In the genomic region with DNA sequence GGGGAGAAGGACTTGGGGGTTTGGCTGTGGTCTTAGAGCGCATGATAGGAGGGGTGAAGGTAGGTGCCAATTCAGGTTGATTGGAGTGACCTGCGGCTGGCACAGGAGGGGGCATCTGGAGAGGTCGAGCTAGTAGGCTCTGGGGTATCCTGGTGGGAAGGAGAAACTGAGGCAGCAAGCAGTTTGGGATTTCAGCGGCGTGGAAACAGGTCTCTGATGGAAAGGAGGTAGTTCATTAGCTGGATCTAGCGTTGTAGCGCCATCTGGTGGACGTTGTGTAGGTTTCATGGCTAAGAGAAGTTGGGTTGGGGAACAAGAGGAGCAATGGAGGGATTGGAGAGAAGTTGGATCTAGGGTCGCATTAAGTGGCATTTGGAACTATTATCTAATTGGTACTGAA, we compare ENCODE assay signal across 9 mouse cellular contexts. TPM values are rescaled to one million over a fixed set of nuclear protein-coding genes. Genes with fewer than 3 reads are reported as not detected.
DNase-seq lines count a peak whose midpoint lies in the region; ATAC-seq and TF ChIP-seq lines count a peak whose summit lies in the region.
"Had no signal": no experiment of that assay in that cellular context is flagged by ENCODE, and none has a peak within 500 bp of the region (broad histone marks: within the 10 kb centered on the region; RNA-seq: fewer than 3 reads in every experiment).

No protein-coding gene starts in this region.

- H3K4me2 ChIP-seq in forebrain, postnatal 0 days (ENCODE audit: low read depth): no peak overlapping the region
- H3K4me2 ChIP-seq in forebrain, embryonic 15.5 days (replicated peaks): no peak overlapping the region
- no peak overlapping the region for H3K4me2 ChIP-seq in liver, embryonic 12.5 days
- H3K4me2 ChIP-seq: heart, embryonic 15.5 days had no signal

- no peak for TF ChIP-seq POLR2A in MEL (IDR thresholded peaks at IDR 0.05; ENCODE audit: control insufficient read depth in 1 of 2, insufficient read depth in 1 of 2, low read depth in 1 of 2, low read length in 2 of 2, poor library complexity in 1 of 2)

- 67% methylated on average over 9 of the region's 9 CpGs for WGBS in forebrain, postnatal 0 days
- WGBS in forebrain, embryonic 15.5 days: 72% methylated on average over 9 of the region's 9 CpGs
- 65% methylated on average over 9 of the region's 9 CpGs for WGBS in liver, embryonic 12.5 days (ENCODE audit: insufficient replicate concordance)

- DNase-seq in forebrain, postnatal 0 days: peak; percentile 79
- DNase-seq in liver: peak; percentile 71
- peak; percentile 49 for DNase-seq in MEL (ENCODE audit: low read depth, low spot score)
- peak; percentile 22 for DNase-seq in embryo, embryonic 9.5 days (ENCODE audit: extremely low spot score)
- DNase-seq in lung, postnatal 4 days: peak; percentile 32 to 59
- no peak for DNase-seq in yolk sac, embryonic 10.5 days (ENCODE audit: low spot score)

- peak; percentile 85 for TF ChIP-seq CTCF in forebrain, postnatal 0 days (IDR thresholded peaks at IDR 0.05; ENCODE audit: low read depth)
- peak; percentile 30 to 54 (median 52) for TF ChIP-seq CTCF in MEL (IDR thresholded peaks at IDR 0.05 in 2 of 3, conservative IDR thresholded peaks at IDR 0.05 in 1 of 3; ENCODE audit: control insufficient read depth in 1 of 3, insufficient read depth in 1 of 3, low read depth in 2 of 3, low read length in 3 of 3, poor library complexity in 1 of 3, severe bottlenecking in 1 of 3)

- H3K36me3 ChIP-seq in forebrain, postnatal 0 days (ENCODE audit: insufficient read depth): no peaks in the 10 kb centered on the region
- no peaks in the 10 kb centered on the region for H3K36me3 ChIP-seq in forebrain, embryonic 15.5 days
- H3K36me3 ChIP-seq in liver, embryonic 12.5 days: peaks cover 7% of the 10 kb centered on the region
- H3K36me3 ChIP-seq in MEL (ENCODE audit: control insufficient read depth in 1 of 2, insufficient read depth in 2 of 2, low read length in 2 of 2): no peaks in the 10 kb centered on the region
- H3K36me3 ChIP-seq: heart, embryonic 15.5 days had no signal

- H3K4me1 ChIP-seq in forebrain, postnatal 0 days (ENCODE audit: insufficient read depth): no peaks in the 10 kb centered on the region
- H3K4me1 ChIP-seq in forebrain, embryonic 15.5 days: no peaks in the 10 kb centered on the region
- H3K4me1 ChIP-seq in liver, embryonic 12.5 days: no peaks in the 10 kb centered on the region
- H3K4me1 ChIP-seq in MEL (ENCODE audit: control insufficient read depth in 1 of 2, insufficient read depth in 2 of 2, low read length in 2 of 2): no peaks in the 10 kb centered on the region

- no peak for ATAC-seq in forebrain, postnatal 0 days
- no peak for ATAC-seq in forebrain, embryonic 15.5 days (replicated peaks)
- ATAC-seq in liver, embryonic 12.5 days: no peak

- TF ChIP-seq RAD21 in MEL (IDR thresholded peaks at IDR 0.05; ENCODE audit: low read depth, low read length): peak; percentile 40

- H3K9me3 ChIP-seq in forebrain, postnatal 0 days (ENCODE audit: low read length): no peaks in the 10 kb centered on the region
- no peaks in the 10 kb centered on the region for H3K9me3 ChIP-seq in forebrain, embryonic 15.5 days
- H3K9me3 ChIP-seq in liver, embryonic 12.5 days (replicated peaks): no peaks in the 10 kb centered on the region
- H3K9me3 ChIP-seq in MEL (replicated peaks; ENCODE audit: insufficient read depth, low read length): no peaks in the 10 kb centered on the region
- H3K9me3 ChIP-seq: heart, embryonic 15.5 days had no signal

- TF ChIP-seq EP300 in MEL (IDR thresholded peaks at IDR 0.05; ENCODE audit: low read depth in 1 of 2, low read length in 2 of 2): no peak

- H3K9ac ChIP-seq in forebrain, postnatal 0 days: no peak overlapping the region
- no peak overlapping the region for H3K9ac ChIP-seq in forebrain, embryonic 15.5 days (replicated peaks)
- no peak overlapping the region for H3K9ac ChIP-seq in liver, embryonic 12.5 days
- H3K9ac ChIP-seq in MEL (ENCODE audit: control insufficient read depth, low read depth, low read length, poor library complexity, severe bottlenecking): no peak overlapping the region
- H3K9ac ChIP-seq: heart, embryonic 15.5 days had no signal

- H3K79me2 ChIP-seq in MEL (ENCODE audit: control insufficient read depth, insufficient read depth, low read length, poor library complexity): no peaks in the 10 kb centered on the region

- H3K27ac ChIP-seq in forebrain, postnatal 0 days (ENCODE audit: low read depth, low read length): no peak overlapping the region
- H3K27ac ChIP-seq in forebrain, embryonic 15.5 days (replicated peaks): no peak overlapping the region
- no peak overlapping the region for H3K27ac ChIP-seq in liver, embryonic 12.5 days
- no peak overlapping the region for H3K27ac ChIP-seq in MEL (ENCODE audit: control insufficient read depth, low read depth, low read length)
- H3K27ac ChIP-seq: heart, embryonic 15.5 days had no signal

- H3K4me3 ChIP-seq in forebrain, postnatal 0 days (ENCODE audit: low read depth, low read length): no peak overlapping the region
- no peak overlapping the region for H3K4me3 ChIP-seq in forebrain, embryonic 15.5 days
- H3K4me3 ChIP-seq in liver, embryonic 12.5 days: no peak overlapping the region
- H3K4me3 ChIP-seq in MEL (ENCODE audit: control insufficient read depth in 1 of 2, insufficient read depth in 1 of 2, low read depth in 2 of 2, low read length in 2 of 2): no peak overlapping the region
- H3K4me3 ChIP-seq: heart, embryonic 15.5 days had no signal

- H3K27me3 ChIP-seq in forebrain, postnatal 0 days (ENCODE audit: insufficient read depth, low read length): no peaks in the 10 kb centered on the region
- no peaks in the 10 kb centered on the region for H3K27me3 ChIP-seq in forebrain, embryonic 15.5 days
- H3K27me3 ChIP-seq in liver, embryonic 12.5 days (replicated peaks): no peaks in the 10 kb centered on the region
- H3K27me3 ChIP-seq in MEL (ENCODE audit: control insufficient read depth in 1 of 2, insufficient read depth in 2 of 2, low read length in 2 of 2): no peaks in the 10 kb centered on the region
- H3K27me3 ChIP-seq: heart, embryonic 15.5 days had no signal

TF ChIP-seq in MEL, 35 proteins besides CTCF, POLR2A, EP300 and RAD21:
- no peak for TF ChIP-seq MYB (IDR thresholded peaks at IDR 0.05; ENCODE audit: low read depth, low read length)
- TF ChIP-seq ZC3H11A (IDR thresholded peaks at IDR 0.05; ENCODE audit: low read depth, low read length): 0 out of 2 replicates have a peak, but pooled peaks have one; percentile 29
- TF ChIP-seq SIN3A (IDR thresholded peaks at IDR 0.05; ENCODE audit: low read length): no peak
- no peak for TF ChIP-seq GABPA (IDR thresholded peaks at IDR 0.05; ENCODE audit: low read depth, low read length)
- TF ChIP-seq SMC3 (IDR thresholded peaks at IDR 0.05; ENCODE audit: low read depth, low read length): peak; percentile 62
- TF ChIP-seq GATA1 (IDR thresholded peaks at IDR 0.05; ENCODE audit: low read depth, low read length): no peak
- TF ChIP-seq ZNF384 (IDR thresholded peaks at IDR 0.05; ENCODE audit: low read depth, low read length): no peak
- TF ChIP-seq ELF1 (IDR thresholded peaks at IDR 0.05; ENCODE audit: low read depth, low read length): no peak
- no peak for TF ChIP-seq TAL1 (IDR thresholded peaks at IDR 0.05; ENCODE audit: low read length)
- TF ChIP-seq ETS1 (IDR thresholded peaks at IDR 0.05; ENCODE audit: low read depth, low read length): no peak
- TF ChIP-seq E2F4 (IDR thresholded peaks at IDR 0.05; ENCODE audit: borderline replicate concordance, low read depth, low read length): no peak

RNA-seq across cellular contexts. Expression of gene Ctrc, which starts 7.3 kb away (rescaled TPM):
- total RNA-seq in forebrain, postnatal 0 days (2014; rRNA removed): not detected in 2 replicates
- polyA plus RNA-seq in forebrain, postnatal 0 days (2015; fragmentation: Nextera tagmentation; extraction: Ambion mirVana): not detected in 2 replicates
- polyA plus RNA-seq in forebrain, embryonic 15.5 days (2015; fragmentation: Nextera tagmentation; extraction: Ambion mirVana): not detected in 2 replicates
- polyA plus RNA-seq in liver, embryonic 12.5 days (2016; fragmentation: Nextera tagmentation; extraction: Ambion mirVana): not detected in 2 replicates
- not detected in 2 replicates for total RNA-seq in MEL (2012; rRNA removed)
- polyA plus RNA-seq in MEL (2012; ENCODE audit: insufficient read depth in 1 of 2, insufficient read length in 2 of 2, low read depth in 1 of 2, low replicate concordance in 2 of 2, missing spikeins in 1 of 2): not detected
- polyA plus RNA-seq: heart, embryonic 15.5 days had no signal

RNA-seq across cellular contexts. Expression of gene Efhd2, which starts 21.3 kb away (rescaled TPM):
- 24.2 and 30.7 TPM in 2 replicates for total RNA-seq in forebrain, postnatal 0 days (2014; rRNA removed)
- polyA plus RNA-seq in forebrain, postnatal 0 days (2015; fragmentation: Nextera tagmentation; extraction: Ambion mirVana): 49.7 and 52.2 TPM in 2 replicates
- polyA plus RNA-seq in forebrain, embryonic 15.5 days (2015; fragmentation: Nextera tagmentation; extraction: Ambion mirVana): 82.8 and 84.3 TPM in 2 replicates
- polyA plus RNA-seq in liver, embryonic 12.5 days (2016; fragmentation: Nextera tagmentation; extraction: Ambion mirVana): 75.0 and 75.6 TPM in 2 replicates
- 29.8 and 32.4 TPM in 2 replicates for total RNA-seq in MEL (2012; rRNA removed)
- polyA plus RNA-seq in MEL (2012; ENCODE audit: insufficient read depth in 1 of 2, insufficient read length in 2 of 2, low read depth in 1 of 2, low replicate concordance in 2 of 2, missing spikeins in 1 of 2): 10 to 100 TPM in 1 of 2 experiments, not detected in 1; 79.1 TPM

RNA-seq across cellular contexts. Expression of gene Cela2a, which starts 27.5 kb away (rescaled TPM):
- total RNA-seq in forebrain, postnatal 0 days (2014; rRNA removed): 0.69 TPM in 1 of 2 replicates, not detected in the other
- 0.18 and 0.39 TPM in 2 replicates for polyA plus RNA-seq in forebrain, postnatal 0 days (2015; fragmentation: Nextera tagmentation; extraction: Ambion mirVana)
- polyA plus RNA-seq in forebrain, embryonic 15.5 days (2015; fragmentation: Nextera tagmentation; extraction: Ambion mirVana): not detected in 2 replicates
- not detected in 2 replicates for polyA plus RNA-seq in liver, embryonic 12.5 days (2016; fragmentation: Nextera tagmentation; extraction: Ambion mirVana)
- not detected in 2 replicates for total RNA-seq in MEL (2012; rRNA removed)
- not detected for polyA plus RNA-seq in MEL (2012; ENCODE audit: insufficient read depth in 1 of 2, insufficient read length in 2 of 2, low read depth in 1 of 2, low replicate concordance in 2 of 2, missing spikeins in 1 of 2)
